Mouse (Mus musculus) ovary, postnatal 36 days (tissue): ENCODE measurements at regions not wholly inside any gene's neighbourhood (a gene's known extent, or its start where the extent isn't known, plus 50 kb on each side); places are given as distances from the start of the nearest gene placed in this dataset.

Experiments
- DNase-seq: peaks from one replicate; pipeline ENCODE4 v3.0.0; 2022; ENCODE audit warnings: low spot score, mixed read lengths

DNA sequence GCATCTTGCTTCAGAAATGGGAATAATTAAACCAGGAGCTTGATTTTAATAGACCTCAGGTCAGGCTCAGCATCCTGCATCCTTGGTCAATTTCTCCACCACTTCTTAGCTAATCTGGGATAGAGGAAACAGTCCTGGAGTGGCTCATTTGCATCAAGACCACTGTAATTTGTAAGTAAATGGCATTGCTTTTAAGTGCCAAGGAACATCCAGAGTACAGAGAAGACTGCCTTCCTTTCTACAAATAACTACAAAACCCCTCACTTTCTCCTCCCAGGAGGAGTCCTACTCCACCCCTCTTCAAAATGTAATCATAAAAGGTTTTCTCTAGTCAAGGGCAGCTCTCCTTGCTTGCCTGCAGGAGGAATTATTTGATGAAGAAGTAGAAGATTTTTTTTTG is 96.2 kb upstream of the Camk1g start:
- DNase-seq, result no peak

DNA sequence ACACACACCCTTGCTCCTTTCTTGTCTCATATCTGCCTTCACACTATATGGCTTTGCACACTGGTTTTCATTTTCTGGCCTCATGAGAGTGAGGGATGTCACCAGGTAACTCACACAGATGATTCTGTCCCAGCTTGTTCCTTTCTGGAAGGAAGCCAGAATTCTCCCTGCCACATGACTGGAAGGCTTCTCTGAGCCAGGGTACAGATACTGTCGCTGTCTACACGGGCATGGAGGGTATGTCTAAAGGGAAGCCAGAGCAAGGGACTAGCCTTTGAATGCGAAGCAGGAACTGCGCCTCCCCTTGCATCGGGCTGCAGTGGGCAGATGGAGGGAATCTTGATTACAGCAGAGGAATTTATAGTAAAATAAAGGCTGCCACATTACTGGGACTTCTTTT is 89.6 kb upstream of the Camk1g start:
- no peak for DNase-seq

DNA sequence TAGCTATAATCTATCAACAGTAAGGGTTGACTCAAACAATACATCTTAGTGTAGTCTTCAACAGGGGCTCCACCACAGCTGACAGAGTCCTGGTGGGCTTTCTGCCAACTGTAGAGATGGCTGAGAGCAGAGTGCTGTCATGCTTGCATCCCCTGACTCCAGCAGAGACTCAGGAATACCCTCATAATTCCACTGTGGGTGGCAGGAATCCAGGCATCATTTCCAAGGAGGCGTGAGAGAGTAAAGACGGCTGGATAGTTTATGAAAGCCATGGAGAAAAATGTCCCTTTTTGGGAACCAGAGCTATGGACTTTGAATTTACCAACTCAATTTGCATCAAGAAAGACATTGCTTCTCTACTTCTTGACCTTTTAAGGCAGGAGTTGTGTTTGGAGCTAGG is 87.8 kb upstream of the Camk1g start:
- no peak for DNase-seq

DNA sequence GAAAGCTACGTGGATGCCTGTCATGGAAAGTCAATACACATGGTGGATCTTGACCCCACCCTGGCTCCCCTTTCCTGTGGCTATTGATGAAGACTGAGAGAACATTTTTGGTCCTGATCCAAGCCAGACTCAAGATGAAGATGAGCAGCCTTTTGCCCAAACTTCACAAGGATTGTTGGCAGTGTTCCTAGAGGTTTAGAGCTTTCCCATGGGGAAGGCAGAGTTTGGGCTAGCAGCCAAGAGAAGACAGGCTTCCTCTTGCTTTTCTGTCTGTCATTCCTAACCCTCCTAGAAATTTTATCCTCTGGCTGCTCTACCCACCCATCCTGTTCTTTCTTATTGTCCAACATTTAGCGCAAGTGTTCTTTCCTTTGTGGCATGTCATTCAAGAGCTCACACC is 83.6 kb upstream of the Camk1g start:
- no peak for DNase-seq

DNA sequence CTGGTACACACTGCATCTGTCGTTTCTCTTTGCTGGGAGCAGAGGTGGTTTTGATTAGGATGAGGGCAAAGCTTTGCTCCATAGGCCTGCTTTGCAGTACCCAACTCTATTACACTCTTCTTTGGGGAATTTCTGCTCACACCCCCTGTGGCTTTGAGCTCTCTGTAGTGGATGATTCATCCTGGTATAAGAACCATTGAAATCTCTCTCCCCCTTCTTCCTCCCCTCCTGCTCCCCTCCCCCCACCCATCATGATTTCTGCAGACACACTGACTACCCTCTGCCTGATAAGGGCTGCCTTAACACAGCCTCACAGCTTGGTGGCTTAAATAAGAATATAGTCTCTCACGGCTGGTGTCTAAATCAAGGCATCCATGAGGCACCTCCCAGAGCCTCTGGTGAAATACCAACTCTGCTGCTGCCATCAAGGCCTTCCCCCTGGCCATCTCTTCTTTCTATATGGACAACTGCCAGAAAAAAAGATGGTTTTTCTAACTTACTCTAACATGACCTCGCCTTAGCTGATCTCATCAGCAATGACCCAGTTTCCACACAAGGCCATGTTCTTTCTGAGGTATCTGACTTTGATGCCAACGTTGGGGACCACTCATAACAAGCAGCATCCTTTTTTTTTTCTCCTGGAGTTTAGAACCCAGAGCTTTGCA is 81.5 kb upstream of the Camk1g start:
- DNase-seq, result no peak

DNA sequence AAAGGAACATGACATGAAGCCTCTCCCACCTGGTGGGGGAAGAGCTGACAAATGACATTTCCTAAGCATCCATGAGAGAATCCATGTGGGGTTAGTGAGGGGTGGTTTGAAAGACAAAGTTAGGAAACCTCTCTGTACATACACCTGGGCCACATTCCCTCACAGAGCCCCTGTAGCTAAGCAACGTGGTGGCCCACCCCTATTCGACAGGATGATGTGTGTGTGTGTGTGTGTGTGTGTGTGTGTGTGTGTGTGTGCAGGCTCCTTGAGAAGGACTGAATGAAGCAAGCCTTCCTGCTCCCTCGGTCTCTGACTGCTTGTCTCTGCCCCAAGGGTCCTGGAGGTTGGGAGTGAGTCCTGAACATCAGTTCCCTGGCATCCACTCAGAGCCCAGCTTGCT is 80.7 kb upstream of the Camk1g start:
- no peak for DNase-seq

DNA sequence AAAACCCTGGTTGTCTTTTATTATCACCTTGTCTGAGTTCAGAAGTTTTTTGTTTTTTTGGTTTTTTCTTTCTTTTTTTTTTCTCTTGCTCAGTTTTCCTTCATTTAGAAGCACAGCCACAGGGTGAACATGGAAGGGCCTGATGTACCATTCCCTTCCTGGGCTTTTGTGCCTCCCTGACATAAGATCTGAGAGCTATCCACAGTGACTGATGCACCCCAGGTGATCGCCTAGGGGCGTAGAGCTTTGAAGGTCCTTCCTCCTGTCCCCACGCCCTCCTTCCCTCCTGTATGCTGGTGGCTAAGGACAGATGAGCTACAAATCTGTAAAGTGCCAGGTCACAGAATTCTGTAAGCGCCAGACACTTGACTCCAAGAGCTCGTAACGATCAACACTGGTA is 80.1 kb upstream of the Camk1g start:
- DNase-seq, result no peak

DNA sequence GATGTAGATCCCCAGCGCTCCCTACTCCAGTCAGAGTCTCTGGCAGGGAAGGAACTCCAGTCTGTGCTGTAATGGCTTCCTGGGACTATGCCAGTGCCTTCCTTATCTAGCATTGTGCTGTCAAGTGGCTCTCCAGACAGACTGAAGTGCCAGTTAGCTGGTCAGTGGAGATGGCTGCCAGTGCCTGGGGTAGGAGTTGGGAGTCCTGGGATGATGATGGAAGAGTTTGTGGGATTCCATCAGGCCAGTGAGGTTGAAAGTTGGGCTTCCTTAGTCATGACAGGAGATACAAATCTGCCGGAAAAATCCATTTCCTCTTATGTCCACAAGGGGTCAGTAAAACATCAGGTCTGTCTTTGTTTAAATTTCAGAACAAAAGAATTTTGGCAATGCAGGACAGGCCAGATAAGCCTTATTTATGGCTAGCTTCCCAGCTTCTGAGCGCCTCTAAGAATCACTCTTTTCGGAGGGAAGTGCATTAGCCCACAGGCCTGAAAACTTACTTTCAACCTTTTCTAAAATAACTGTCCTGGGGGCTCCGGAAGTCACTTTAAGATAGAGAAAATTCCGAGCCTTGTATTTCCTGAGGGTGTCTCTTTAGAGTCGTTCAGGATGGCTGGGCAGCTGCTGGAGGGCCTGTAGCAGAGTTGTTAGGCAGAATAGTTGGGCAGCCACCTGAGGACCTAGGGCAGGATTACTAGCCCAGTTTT is 79.5 kb upstream of the Camk1g start:
- DNase-seq, result peak; percentile 38

DNA sequence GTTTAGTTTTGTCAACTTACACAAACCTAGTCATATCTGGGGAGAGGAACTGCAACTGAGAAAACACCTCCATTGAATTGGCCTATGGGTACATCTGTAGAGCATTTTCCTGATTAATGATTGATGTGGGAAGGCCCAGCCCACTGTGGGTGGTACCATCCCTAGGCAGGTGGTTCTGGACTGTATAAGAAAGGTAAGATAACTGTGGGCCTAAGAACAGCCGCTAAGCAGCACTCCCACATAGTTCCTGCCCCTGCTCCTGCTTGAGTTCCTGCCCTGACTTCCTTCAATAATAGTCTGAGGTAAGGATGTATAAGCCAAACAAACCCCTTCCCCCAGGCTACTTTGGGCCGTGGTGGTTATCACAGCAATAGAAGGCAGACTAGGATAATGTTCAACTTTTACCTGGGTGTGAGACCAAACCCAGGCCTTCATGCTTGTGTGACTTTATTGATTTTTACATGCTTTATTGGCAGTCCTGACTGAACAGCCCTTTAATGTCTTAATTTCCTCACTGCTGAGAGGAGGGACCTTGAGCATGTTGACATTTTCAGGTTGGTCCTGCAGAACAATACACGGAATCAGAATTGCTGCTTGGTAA is 78.8 kb upstream of the Camk1g start:
- DNase-seq, result no peak

DNA sequence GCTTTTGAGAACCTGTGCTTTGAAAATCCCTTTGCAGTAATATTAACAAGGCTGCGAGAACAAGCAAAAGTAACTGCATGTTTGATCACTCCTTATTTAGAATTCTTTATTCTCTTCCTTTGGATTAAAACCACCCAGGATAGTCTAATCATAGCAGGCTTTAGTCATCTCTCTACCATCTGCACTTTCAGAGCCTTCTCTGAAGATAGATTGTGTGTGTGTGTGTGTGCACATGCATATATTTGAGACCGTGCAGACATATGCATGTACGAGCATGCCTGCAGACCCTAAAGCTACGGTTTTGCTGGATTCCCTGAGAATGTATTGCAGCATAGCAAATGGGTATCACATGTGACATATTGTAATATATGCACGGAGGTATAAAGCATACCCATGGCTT is 77.5 kb upstream of the Camk1g start:
- DNase-seq, result no peak

DNA sequence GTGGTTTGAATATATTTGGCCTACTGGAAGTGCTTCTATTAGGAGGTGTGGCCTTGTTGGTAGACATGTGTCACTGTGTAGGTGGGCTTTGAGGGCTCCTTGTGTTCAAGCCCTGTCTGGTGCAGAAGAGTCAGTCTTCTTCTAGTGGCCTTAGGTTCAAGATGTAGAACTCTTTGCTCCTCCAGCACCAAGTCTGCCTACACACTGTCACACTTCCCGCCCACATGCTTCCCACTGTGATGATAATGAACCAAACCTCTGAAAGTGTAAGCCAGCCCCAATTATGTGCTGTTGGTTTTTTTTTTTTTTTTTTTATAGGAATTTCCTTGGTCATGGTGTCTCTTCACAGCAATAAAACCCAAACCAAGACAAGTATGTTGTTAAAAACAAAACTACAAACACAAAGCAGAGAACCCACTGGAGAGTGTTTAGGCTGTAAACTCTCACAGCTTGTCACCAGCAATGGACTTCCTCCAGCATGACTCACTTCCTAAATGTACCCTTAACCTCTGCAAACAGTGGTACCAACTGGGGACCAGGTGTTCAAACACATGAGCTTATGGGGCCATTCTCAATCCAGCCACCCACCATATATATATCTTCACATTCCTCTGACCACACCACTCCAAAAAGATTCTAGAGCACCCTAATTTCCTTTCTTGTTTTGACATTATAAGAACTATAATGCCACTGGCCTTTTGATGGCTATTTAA is 74.0 kb upstream of the Camk1g start:
- no peak for DNase-seq

DNA sequence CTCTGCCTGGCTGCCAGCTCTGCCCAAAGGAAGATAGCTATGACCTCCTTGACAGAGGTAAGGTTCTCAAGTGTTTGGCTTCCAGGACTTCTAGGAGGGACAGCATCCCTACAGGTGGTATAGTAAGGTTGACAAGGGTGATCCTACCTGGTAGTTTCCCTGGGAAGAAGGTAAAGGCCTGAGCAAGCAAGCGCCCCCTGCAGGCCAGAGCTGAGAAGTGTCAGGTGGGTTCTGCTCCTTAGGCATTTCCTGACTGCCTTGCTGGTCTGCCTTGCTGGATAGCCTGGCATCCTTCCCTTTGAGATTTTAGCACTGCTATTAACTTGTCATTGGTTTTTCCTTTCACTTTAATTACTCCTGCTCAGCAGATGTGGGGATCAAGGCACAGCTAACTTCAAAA is 70.4 kb upstream of the Camk1g start:
- no peak for DNase-seq

DNA sequence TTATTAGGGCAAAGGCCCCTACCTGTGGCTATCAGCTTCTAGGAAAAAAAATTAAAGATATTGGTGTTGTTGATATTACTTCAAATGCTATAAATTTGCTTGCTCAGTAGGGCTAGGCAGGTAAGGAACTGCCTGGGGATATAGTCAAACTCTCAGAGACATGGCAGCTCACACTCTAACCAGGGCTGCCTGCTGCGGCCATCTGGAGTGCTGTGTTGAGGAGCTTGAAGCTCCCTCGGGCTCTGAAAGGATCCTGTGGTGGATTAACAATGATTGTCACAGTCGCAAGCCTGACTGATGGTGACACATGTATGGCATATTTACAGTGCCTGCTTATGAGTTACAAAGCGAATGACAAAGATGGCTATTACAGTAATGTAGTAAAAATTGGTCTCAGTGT is 64.2 kb upstream of the Camk1g start:
- no peak for DNase-seq

DNA sequence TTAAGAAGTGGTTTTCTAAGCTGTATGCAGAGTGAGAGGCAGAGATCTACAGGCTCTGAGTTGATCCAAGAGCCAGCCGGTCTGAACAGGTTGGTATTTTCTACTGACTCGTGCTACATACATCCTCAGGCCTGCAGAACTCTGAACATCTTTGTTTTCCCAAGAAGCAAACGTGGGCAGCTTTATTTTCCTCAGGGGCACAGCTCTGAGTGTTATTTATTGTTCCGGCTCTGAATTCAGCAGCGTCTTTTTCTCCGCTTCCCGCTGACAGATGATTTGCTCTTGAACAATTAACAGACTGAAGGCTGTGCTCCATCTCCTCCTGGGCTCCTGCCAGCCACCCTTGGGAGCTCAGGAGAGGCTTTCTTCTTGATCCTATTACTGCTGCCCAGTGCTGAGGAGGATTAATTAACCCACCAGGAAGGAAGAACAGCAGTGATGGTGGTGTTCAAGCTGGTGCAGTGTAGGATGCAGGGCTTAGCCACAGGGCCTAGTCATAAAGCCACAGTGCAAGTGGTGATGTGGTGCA is 63.5 kb upstream of the Camk1g start:
- DNase-seq, result no peak

DNA sequence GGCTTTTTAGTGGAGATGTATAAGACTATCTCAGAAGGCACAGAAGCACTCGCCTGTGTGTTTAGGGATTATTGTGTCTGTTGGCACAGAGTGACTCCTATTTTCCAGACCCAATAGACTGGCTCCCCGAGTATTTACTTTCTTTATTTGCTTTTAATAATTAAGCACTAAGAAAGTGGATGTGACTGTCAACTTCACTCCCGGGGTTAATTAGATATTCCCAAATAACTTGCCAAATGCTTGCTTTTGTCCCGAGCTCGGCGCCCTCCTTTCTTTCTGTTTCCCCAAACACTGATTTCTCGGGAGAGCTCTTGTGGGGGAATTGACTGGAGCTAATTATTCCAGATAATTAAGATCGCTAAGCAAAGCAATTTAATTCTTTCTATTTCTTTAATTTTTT is 60.1 kb upstream of the Camk1g start:
- no peak for DNase-seq

DNA sequence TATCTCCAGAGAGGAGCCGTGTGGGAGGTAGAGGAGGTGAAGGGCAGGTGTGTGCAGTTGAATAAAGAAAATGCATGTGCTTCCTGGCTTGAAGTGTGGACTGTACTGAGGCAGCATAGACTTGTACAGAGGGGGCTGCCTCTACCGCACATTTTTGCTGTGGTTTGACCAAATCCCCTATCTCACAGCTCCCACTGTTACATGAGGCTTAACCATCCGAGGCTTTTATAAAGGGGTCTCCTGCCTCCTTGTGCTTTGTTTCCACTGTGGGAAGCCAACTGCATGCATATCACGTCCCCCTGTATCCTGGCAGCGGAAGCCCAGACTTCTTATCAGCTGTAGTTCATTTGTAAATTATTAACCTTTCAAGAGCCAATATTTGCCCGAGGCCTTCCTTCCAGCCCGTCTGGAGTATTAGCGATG is 53.6 kb upstream of the Camk1g start:
- DNase-seq, result no peak

DNA sequence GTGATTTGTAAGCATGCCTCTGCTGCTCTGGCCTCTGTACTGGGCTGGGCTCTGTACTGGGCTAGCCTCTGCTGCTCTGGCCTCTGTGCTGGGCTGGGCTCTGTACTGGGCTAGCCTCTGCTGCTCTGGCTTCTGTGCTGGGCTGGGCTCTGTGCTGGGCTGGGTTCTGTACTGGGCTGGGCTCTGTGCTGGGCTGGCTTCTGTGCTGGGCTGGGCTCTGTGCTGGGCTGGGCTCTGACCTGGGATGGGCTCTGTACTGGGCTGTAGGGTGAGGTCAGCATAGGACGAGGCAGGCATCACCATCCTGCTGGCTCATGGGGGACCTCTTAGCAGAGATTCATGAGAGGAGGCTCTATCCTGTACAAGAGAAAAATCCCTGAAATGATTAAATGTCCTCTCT is 52.8 kb upstream of the Camk1g start:
- no peak for DNase-seq

DNA sequence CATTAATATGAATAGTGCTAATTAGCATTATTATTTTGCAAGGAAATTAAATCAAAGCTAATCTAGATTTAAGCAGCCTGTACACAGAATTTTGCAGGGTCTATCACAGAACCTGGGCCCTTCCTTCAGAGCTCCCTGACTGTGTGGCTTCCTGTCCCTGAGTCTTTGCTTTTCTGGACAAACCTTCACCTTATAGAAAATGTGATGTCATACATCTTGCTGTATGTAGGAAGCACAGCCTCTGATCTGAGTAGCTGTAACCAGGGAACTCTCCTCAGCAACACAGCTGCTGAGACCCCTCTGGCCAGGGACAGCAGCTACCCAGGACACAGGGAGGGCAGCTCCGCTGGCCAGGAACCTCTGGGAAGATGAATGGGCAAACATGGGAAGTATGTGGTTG is 51.7 kb upstream of the Camk1g start:
- no peak for DNase-seq

DNA sequence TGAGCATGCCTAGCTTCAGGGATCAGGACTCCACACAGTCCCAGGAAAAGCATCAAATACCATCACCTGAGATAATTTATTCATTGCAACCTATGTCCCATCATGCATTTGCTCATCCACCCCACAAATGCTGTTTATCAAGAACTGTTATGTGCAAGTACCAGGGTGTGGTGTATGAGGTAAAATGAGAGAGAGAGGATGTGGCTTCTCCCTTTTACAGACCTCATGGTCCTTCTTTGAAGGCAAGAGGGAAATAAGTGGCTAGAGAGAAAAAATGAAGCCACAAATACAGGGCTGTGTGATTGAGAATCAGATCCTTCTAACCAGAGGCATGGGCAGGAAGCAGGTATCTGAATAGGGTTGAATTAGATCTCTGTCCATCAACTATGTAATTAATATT is 51.3 kb upstream of the Camk1g start:
- DNase-seq, result no peak
